Mouse (Mus musculus): Measurements from ENCODE around the gene Gm10188. TPM values are rescaled to one million over a fixed set of nuclear protein-coding genes. Genes with fewer than 3 reads are reported as not detected.

Gm10188 gene
- total and polyA plus RNA-seq, 3 experiments = not detected

DNA sequence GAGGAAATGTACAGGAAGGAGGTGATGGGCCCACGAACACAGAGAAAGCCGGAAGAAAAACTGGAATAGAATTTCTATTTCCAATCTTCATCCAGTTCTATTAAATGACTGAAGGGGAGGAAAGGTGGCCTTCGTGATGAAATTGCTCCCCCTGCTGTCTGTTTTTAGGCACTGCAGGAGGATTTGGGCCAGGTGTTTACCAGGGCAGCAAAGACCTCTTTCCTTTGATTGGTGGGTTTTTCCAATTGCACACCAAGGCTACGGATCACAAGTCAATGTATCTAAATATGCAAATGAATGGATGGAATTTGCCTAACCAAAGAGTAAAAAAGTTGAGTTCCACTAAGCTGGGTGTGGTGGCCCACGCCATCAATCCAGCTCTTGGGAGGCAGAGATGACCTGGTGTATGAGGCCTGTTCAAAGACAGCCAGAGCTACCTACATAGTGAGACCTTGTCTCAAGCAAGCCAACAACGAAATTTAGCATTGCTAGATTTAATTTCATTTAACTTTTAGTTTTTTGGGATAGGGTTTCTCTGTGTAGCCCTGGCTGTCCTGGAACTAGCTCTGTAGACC, 8.1 kb upstream of the Gm10188 start:
- DNase-seq (ENCODE audit: extremely low read depth) = peak; percentile 62
- no peaks in the 10 kb centered on the region for H3K36me3 ChIP-seq (replicated peaks in 1 of 2; ENCODE audit: control insufficient read depth in 1 of 2, insufficient read depth in 1 of 2, low read length in 1 of 2)
- H3K27me3 ChIP-seq (replicated peaks) = peaks cover 40% of the 10 kb centered on the region
- in situ Hi-C loops (cut with MboI; ENCODE audit: low pct_ligation_motif_present, low pct_unique_long_range_greater_than_20kb, low sequenced_read_pairs) = loop anchor here (5.0 kb wide), 1 partner anchor 80 kb away; no protein-coding TSS in a partner anchor
- dilution Hi-C loops (cut with MboI; ENCODE audit: extremely low pct_ligation_motif_present, extremely low pct_unique_long_range_greater_than_20kb, low sequenced_read_pairs) = no loop called here
- H3K79me2 ChIP-seq (replicated peaks; ENCODE audit: control insufficient read depth, extremely low read depth, insufficient read depth, poor library complexity, severe bottlenecking) = no peaks in the 10 kb centered on the region
- H3K27ac ChIP-seq (ENCODE audit: insufficient read depth, low read depth) = no peak overlapping the region
- H3K4me3 ChIP-seq (replicated peaks in 1 of 3; ENCODE audit: low read depth in 2 of 3, low read length in 2 of 3, poor library complexity in 1 of 3) = no peak overlapping the region
- H3K9ac ChIP-seq (ENCODE audit: insufficient read depth, low read depth) = no peak overlapping the region
- no peaks in the 10 kb centered on the region for H3K9me3 ChIP-seq (replicated peaks; ENCODE audit: low read length)
- no peaks in the 10 kb centered on the region for H3K4me1 ChIP-seq (ENCODE audit: control insufficient read depth in 1 of 2, insufficient read depth in 2 of 2)
- TF ChIP-seq BHLHE40 (IDR thresholded peaks at IDR 0.05; ENCODE audit: low read depth, low read length) = no peak
- no peak for TF ChIP-seq E2F4 (IDR thresholded peaks at IDR 0.05; ENCODE audit: insufficient replicate concordance, low read depth, low read length)
- TF ChIP-seq ZC3H11A (IDR thresholded peaks at IDR 0.05; ENCODE audit: low read depth, low read length) = peak; percentile 56; the same call in 1 of the 2 replicates
- peak; percentile 93 for TF ChIP-seq CTCF (conservative IDR thresholded peaks at IDR 0.05 in 1 of 2, IDR thresholded peaks at IDR 0.05 in 1 of 2; ENCODE audit: low read depth in 2 of 2, low read length in 2 of 2)
- peak; percentile 92 for TF ChIP-seq SMC3 (IDR thresholded peaks at IDR 0.05; ENCODE audit: low read depth, low read length)
- TF ChIP-seq MAX (IDR thresholded peaks at IDR 0.05; ENCODE audit: low read length) = no peak
- no peak for TF ChIP-seq PAX5 (IDR thresholded peaks at IDR 0.05; ENCODE audit: low read length)
- no peak for TF ChIP-seq USF2 (conservative IDR thresholded peaks at IDR 0.05; ENCODE audit: low read depth, low read length)
- TF ChIP-seq RAD21 (IDR thresholded peaks at IDR 0.05; ENCODE audit: low read depth, low read length) = peak; percentile 87
- no peak for TF ChIP-seq JUN (IDR thresholded peaks at IDR 0.05; ENCODE audit: insufficient read depth, low read depth, low read length)
- TF ChIP-seq ZNF384 (IDR thresholded peaks at IDR 0.05; ENCODE audit: low read depth, low read length) = no peak
- no peak overlapping the region for H3K4me2 ChIP-seq (ENCODE audit: insufficient read depth, low read depth, poor library complexity, severe bottlenecking)

DNA sequence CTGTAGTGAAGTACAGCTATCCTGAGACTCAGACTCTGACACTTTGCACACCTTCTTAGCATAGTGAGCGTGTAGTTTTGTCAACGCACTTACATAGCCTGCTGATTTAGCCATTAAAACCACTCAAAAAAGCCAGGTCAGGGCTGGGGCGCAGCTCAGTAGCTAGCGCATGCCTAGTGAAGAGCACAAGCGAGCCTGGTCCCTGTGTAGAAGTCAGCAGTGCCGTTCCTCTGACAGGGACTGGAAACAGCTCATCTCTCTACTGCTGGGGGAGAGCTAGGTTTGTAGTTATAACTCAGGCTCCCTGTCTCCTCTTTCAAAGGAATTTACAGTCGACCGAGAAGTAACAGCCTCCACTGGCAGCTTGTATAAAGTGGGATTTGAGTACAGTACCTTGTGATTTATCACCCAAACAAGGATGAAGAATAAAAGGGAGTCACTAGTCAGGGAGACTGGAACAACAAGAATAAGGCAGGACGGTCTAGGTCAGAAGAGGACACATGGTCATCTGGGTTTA, 5.2 kb upstream of the Gm10188 start:
- dilution Hi-C loops (cut with MboI; ENCODE audit: extremely low pct_ligation_motif_present, extremely low pct_unique_long_range_greater_than_20kb, low sequenced_read_pairs) = no loop called here
- DNase-seq (ENCODE audit: extremely low read depth) = no peak
- in situ Hi-C loops (cut with MboI; ENCODE audit: low pct_ligation_motif_present, low pct_unique_long_range_greater_than_20kb, low sequenced_read_pairs) = loop anchor here (5.0 kb wide), 1 partner anchor 78 kb away; no protein-coding TSS in a partner anchor

DNA sequence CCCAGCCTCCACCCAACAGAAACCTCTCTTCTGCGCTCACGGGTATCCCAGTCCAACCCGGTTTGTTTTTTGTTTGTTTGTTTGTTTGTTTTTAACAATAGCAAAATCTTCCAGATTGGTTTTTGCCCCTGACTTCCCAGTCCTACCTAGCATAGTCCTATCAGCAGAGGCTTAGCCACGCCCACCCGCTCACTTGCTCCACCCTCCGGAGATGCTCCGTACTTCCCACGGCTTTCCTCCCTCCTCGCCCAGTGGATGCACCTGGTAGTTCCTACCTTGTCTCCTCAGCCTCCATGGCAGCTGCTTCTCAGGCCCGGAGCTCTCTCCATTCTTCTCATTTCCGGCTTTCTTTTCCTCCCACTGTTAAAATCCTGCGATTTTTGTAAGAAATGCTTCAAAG, 4.0 kb upstream of the Gm10188 start:
- Histone ChIP-seq H3K79me2 (replicated peaks; ENCODE audit: control insufficient read depth, extremely low read depth, insufficient read depth, poor library complexity, severe bottlenecking) (no peaks in the 10 kb centered on the region), H3K27ac (ENCODE audit: insufficient read depth, low read depth) (no peak overlapping the region), H3K4me2 (ENCODE audit: insufficient read depth, low read depth, poor library complexity, severe bottlenecking) (no peak overlapping the region), H3K9me3 (replicated peaks; ENCODE audit: low read length) (no peaks in the 10 kb centered on the region), H3K4me3 (replicated peaks in 1 of 3; ENCODE audit: low read depth in 2 of 3, low read length in 2 of 3, poor library complexity in 1 of 3) (no peak overlapping the region), H3K27me3 (replicated peaks) (peaks cover 33% of the 10 kb centered on the region), H3K9ac (ENCODE audit: insufficient read depth, low read depth) (no peak overlapping the region), H3K36me3 (replicated peaks in 1 of 2; ENCODE audit: control insufficient read depth in 1 of 2, insufficient read depth in 1 of 2, low read length in 1 of 2) (no peaks in the 10 kb centered on the region), H3K4me1 (ENCODE audit: control insufficient read depth in 1 of 2, insufficient read depth in 2 of 2) (no peaks in the 10 kb centered on the region)
- dilution Hi-C loops (cut with MboI; ENCODE audit: extremely low pct_ligation_motif_present, extremely low pct_unique_long_range_greater_than_20kb, low sequenced_read_pairs) = no loop called here
- no peak for TF ChIP-seq ELF1 (IDR thresholded peaks at IDR 0.05; ENCODE audit: low read depth, low read length)
- no peak for TF ChIP-seq NRF1 (IDR thresholded peaks at IDR 0.05; ENCODE audit: low read depth, low read length)
- no peak for TF ChIP-seq ZMIZ1 (IDR thresholded peaks at IDR 0.05; ENCODE audit: low read depth, low read length)
- no peak for TF ChIP-seq IRF4 (IDR thresholded peaks at IDR 0.05; ENCODE audit: low read depth, low read length)
- no peak for TF ChIP-seq ETS1 (conservative IDR thresholded peaks at IDR 0.05; ENCODE audit: low read depth, low read length)
- TF ChIP-seq NELFE (IDR thresholded peaks at IDR 0.05; ENCODE audit: low read depth, low read length) = no peak
- TF ChIP-seq CTCF (conservative IDR thresholded peaks at IDR 0.05 in 1 of 2, IDR thresholded peaks at IDR 0.05 in 1 of 2; ENCODE audit: low read depth in 2 of 2, low read length in 2 of 2) = no peak
- TF ChIP-seq POLR2A (IDR thresholded peaks at IDR 0.05; ENCODE audit: low read depth, low read length) = no peak
- no peak for DNase-seq (ENCODE audit: extremely low read depth)
- in situ Hi-C loops (cut with MboI; ENCODE audit: low pct_ligation_motif_present, low pct_unique_long_range_greater_than_20kb, low sequenced_read_pairs) = no loop called here

More for the DNA sequence above, 5.2 kb upstream of the Gm10188 start:
- Histone ChIP-seq H3K27me3 (replicated peaks) (peaks cover 41% of the 10 kb centered on the region), H3K79me2 (replicated peaks; ENCODE audit: control insufficient read depth, extremely low read depth, insufficient read depth, poor library complexity, severe bottlenecking) (no peaks in the 10 kb centered on the region), H3K27ac (ENCODE audit: insufficient read depth, low read depth) (no peak overlapping the region), H3K4me2 (ENCODE audit: insufficient read depth, low read depth, poor library complexity, severe bottlenecking) (no peak overlapping the region), H3K36me3 (replicated peaks in 1 of 2; ENCODE audit: control insufficient read depth in 1 of 2, insufficient read depth in 1 of 2, low read length in 1 of 2) (no peaks in the 10 kb centered on the region), H3K4me3 (replicated peaks in 1 of 3; ENCODE audit: low read depth in 2 of 3, low read length in 2 of 3, poor library complexity in 1 of 3) (no peak overlapping the region), H3K4me1 (ENCODE audit: control insufficient read depth in 1 of 2, insufficient read depth in 2 of 2) (no peaks in the 10 kb centered on the region), H3K9me3 (replicated peaks; ENCODE audit: low read length) (no peaks in the 10 kb centered on the region), H3K9ac (ENCODE audit: insufficient read depth, low read depth) (no peak overlapping the region)
- TF ChIP-seq BHLHE40 (IDR thresholded peaks at IDR 0.05; ENCODE audit: low read depth, low read length) = no peak
- TF ChIP-seq PAX5 (IDR thresholded peaks at IDR 0.05; ENCODE audit: low read length) = no peak
- 0 out of 2 replicates have a peak, but pooled peaks have one; percentile 12 for TF ChIP-seq NRF1 (IDR thresholded peaks at IDR 0.05; ENCODE audit: low read depth, low read length)
